Mouse (Mus musculus) heart, embryonic 10.5 days (tissue): Measurements from ENCODE around the gene Tshz2. TPM values are rescaled to one million over a fixed set of nuclear protein-coding genes. Genes with fewer than 3 reads are reported as not detected.
"Not testable (repeated sequence)": the region's sequence is repeated elsewhere in the genome, so short reads cannot be mapped to it uniquely, and the experiment has no call there.

Experiments used
- DNase-seq: peaks from one replicate; pipeline ENCODE4 v3.0.0-alpha.2; 2017; ENCODE audit warnings: low spot score
- H3K27ac ChIP-seq: fragments of 300-500 bp; sonication (generic); 2 replicates; pipeline ENCODE4 v1.5.1; 2016; ENCODE audit warnings: mild to moderate bottlenecking
- H3K27me3 ChIP-seq: fragments of 300-500 bp; sonication (generic); 2 replicates; pipeline ENCODE4 v1.6.1; 2016; ENCODE audit warnings: mild to moderate bottlenecking; ENCODE audit not compliant: poor library complexity, insufficient read depth, severe bottlenecking
- H3K36me3 ChIP-seq: fragments of 300-500 bp; sonication (generic); 2 replicates; pipeline ENCODE4 v1.6.1; 2016; ENCODE audit warnings: mild to moderate bottlenecking, moderate library complexity
- H3K4me1 ChIP-seq: fragments of 300-500 bp; sonication (generic); 2 replicates; pipeline ENCODE4 v1.6.1; 2016; ENCODE audit warnings: mild to moderate bottlenecking
- H3K4me3 ChIP-seq: fragments of 300-500 bp; sonication (generic); 2 replicates; pipeline ENCODE4 v1.5.1; 2016; ENCODE audit warnings: mild to moderate bottlenecking, moderate library complexity
- H3K9me3 ChIP-seq: fragments of 300-500 bp; sonication (generic); 2 replicates; pipeline ENCODE4 v1.6.1; 2016; ENCODE audit warnings: mild to moderate bottlenecking, moderate library complexity
- WGBS: fragments of 180-500 bp; shearing (Covaris S2); methylation state at CpG from one replicate; pipeline ENCODE4 v1.1.7; 2016; 5-methylcytosine and 5-hydroxymethylcytosine counted together
- polyA plus RNA-seq: library from polyadenylated mRNA; unstranded; fragments of >200 nt; fragmentation: Nextera tagmentation; extraction: Ambion mirVana; gene quantifications from 2 replicates; pipeline ENCODE4 v1.2.1, GENCODE M21; 2016

Tshz2 gene
- polyA plus RNA-seq, result 3.9 and 5.7 TPM in 2 replicates

DNA sequence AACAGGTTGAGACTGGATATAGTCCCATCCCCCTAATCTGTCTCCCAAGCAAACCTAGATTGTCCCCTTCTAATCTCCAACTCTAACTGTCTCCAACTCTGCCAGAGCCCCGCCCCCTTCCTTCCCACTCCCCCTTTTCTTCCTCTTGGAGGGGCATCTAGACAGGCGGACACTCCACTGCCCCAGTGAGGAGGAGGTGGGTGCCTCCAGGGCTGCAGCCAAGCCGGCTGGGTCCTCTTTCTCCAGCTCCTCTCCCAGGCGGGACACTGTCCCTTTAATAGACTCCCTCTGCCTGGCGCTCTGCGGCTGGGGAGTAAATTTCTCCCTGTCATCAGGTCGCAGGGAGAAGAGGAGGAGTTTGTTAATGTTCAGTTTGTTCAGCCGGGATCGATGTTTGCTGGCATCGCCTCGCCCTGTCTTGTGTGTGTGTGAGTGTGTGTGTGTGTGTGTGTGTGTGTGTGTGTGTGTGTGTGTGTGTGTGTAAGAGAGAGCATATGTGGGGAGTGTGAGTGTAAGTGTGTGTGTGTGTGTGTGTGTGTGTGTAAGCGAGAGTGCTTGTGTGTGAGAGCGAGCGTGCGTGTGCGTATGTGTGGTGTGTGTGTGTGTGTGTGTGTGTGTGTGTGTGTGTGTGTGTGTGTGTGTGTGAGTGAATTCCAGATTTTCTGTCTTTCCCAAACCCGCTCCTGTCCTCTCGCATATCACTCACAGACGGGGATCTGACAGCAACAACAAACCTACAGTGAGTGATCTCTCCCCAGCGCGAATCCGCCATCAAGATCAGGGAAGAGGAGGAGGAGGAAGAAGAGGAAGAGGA is at the start of gene Tshz2:
TSS of gene Tshz2 (plus strand) at position 676 of the 814 bp plus-strand sequence.
- Histone ChIP-seq H3K27me3 (no peaks in the 10 kb centered on the region), H3K4me1 (peaks cover 24% of the 10 kb centered on the region), H3K9me3 (no peaks in the 10 kb centered on the region), H3K4me3 (peak within 1 kb of the TSS; percentile 86), H3K27ac (peak within 1 kb of the TSS; percentile 92), H3K36me3 (no peaks in the 10 kb centered on the region)
- under 1% methylated on average over 17 of the region's 22 CpGs for WGBS
- peak; percentile 89 for DNase-seq

DNA sequence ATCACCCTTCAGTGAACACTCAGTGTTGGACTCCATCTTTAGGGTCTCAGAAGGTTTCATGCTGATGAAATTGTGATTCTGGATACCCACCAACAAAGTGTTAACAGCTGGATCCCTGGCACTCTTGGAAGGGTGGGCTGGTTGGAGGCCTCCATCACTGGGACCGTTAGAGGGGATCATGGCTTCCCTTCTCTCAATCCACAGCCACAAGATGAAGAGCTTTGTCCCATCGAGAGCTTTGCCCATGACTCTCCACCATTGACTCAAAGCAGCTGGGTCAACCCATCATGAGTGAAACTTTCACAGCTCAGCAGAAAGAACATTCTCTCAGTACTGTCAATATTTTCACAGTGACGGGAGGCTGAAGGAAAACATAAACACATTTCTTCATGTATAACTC is 49.3 kb upstream of the Tshz2 start:
- Histone ChIP-seq H3K9me3 (no peaks in the 10 kb centered on the region), H3K4me1 (0 out of 2 replicates have a peak, but pooled peaks cover 2% of the 10 kb centered on the region), H3K27me3 (no peaks in the 10 kb centered on the region), H3K27ac (no peak overlapping the region), H3K4me3 (no peak overlapping the region), H3K36me3 (no peaks in the 10 kb centered on the region)
- DNase-seq, result no peak
- WGBS, result 75% methylated on average over 3 of the region's 3 CpGs

DNA sequence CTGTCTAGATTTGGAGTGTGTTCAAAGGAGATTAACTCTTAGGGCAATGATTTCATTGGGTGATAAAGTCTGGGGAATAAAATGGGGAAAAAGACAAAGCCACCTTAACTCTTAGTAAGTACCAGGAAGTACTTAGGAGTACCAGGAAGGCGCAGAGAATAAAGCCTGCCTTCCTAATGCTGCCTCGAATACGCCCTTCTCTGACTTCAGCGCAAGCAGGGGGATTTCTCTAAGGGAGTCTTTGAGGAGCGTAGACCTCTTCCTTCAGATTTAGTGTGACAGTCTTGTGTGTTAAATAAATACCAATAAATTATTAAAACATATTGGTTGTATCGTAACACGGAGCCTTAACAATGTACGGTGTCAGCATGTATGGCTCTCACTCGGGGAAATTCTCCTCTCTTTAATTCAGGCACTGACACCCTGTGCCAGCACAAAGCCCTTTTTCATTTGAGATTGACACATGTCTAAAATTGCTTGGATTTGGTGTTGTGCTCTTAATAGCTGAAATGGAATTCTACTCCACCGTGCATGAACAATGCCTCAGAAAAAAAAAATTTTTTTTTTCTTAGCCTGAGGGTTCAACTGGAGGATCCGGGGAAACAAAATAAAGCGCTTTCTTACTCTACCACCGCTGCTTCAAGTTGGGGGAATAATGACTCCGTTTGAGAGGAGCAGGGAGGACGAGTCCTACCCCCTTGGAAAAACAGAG is 47.9 kb upstream of the Tshz2 start:
- no peaks in the 10 kb centered on the region for H3K36me3 ChIP-seq
- no peak overlapping the region for H3K27ac ChIP-seq
- H3K9me3 ChIP-seq, result no peaks in the 10 kb centered on the region
- H3K4me1 ChIP-seq, result 0 out of 2 replicates have a peak, but pooled peaks cover 6% of the 10 kb centered on the region
- WGBS, result 77% methylated on average over 15 of the region's 15 CpGs
- H3K4me3 ChIP-seq, result no peak overlapping the region
- no peaks in the 10 kb centered on the region for H3K27me3 ChIP-seq
- DNase-seq, result no peak

- Histone ChIP-seq H3K9me3 (no peaks in the 10 kb centered on the region), H3K27ac (no peak overlapping the region), H3K36me3 (no peaks in the 10 kb centered on the region), H3K4me3 (no peak overlapping the region), H3K27me3 (no peaks in the 10 kb centered on the region), H3K4me1 (0 out of 2 replicates have a peak, but pooled peaks cover 6% of the 10 kb centered on the region)
- WGBS, result 79% methylated on average over 12 of the region's 12 CpGs
- no peak for DNase-seq
Measured at GRCm38 (mm10) chr2:169585631-169586285, 47.1 kb upstream of the Tshz2 start.

DNA sequence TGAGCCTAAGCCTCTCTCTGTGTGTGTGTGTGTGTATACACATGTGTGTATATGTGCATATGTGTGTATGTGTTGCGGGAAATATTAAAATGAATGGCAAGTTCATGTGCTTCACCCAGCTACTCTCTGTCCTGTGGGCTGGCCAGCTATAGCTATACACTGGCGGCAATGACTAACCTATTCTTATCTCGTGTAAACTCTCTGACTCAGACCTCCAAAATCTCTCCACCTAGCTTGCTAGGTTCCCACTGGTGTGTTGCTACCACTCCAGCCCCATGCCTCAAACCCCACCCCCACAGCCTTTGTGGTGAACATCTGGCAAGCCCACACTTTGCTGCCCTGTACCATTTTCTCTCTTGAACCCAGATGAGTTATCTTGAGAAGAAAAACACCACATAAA is 46.1 kb upstream of the Tshz2 start:
- WGBS, result 55% methylated on average over 3 of the region's 3 CpGs
- Histone ChIP-seq H3K4me1 (0 out of 2 replicates have a peak, but pooled peaks cover 6% of the 10 kb centered on the region), H3K9me3 (no peaks in the 10 kb centered on the region), H3K27ac (no peak overlapping the region), H3K4me3 (no peak overlapping the region), H3K27me3 (no peaks in the 10 kb centered on the region), H3K36me3 (no peaks in the 10 kb centered on the region)
- no peak for DNase-seq

- H3K4me1 ChIP-seq, DNase-seq, H3K4me3 ChIP-seq, H3K27me3 ChIP-seq, H3K27ac ChIP-seq, H3K36me3 ChIP-seq, H3K9me3 ChIP-seq: not testable (repeated sequence)
Measured at GRCm38 (mm10) chr2:169587645-169588044, 45.2 kb upstream of the Tshz2 start, which contains the start of gene Gm11011. TSS of gene Gm11011 (minus strand) at chr2:169587745.

DNA sequence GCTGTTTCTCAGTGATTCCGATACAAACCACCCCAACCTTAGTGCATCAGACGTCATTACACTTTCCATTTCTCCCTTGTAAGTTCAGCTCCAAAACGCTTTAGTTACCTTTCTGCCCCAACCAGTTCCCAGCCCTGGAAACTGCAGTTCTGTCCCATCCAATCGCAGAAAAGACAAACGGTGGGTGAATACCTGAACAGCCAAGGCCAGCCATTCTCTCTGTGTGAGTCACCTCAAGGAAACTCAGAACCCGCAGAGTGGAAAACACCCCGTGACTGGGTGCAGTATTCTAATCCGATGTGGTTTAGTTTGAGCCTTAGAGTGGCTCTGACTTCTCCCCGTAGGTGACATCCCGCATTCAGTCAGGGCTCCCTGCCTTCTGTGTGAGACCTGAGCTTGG is 43.1 kb upstream of the Tshz2 start:
- H3K4me1 ChIP-seq, result 0 out of 2 replicates have a peak, but pooled peaks cover 6% of the 10 kb centered on the region
- no peak for DNase-seq
- H3K27ac ChIP-seq, result no peak overlapping the region
- no peak overlapping the region for H3K4me3 ChIP-seq
- H3K36me3 ChIP-seq, result no peaks in the 10 kb centered on the region
- H3K27me3 ChIP-seq, result no peaks in the 10 kb centered on the region
- no peaks in the 10 kb centered on the region for H3K9me3 ChIP-seq
- WGBS, result 85% methylated on average over 10 of the region's 10 CpGs

- Histone ChIP-seq H3K27me3 (no peaks in the 10 kb centered on the region), H3K9me3 (no peaks in the 10 kb centered on the region), H3K27ac (no peak overlapping the region), H3K4me3 (no peak overlapping the region), H3K36me3 (no peaks in the 10 kb centered on the region), H3K4me1 (0 out of 2 replicates have a peak, but pooled peaks cover 6% of the 10 kb centered on the region)
- 61% methylated on average over 8 of the region's 8 CpGs for WGBS
- no peak for DNase-seq
Measured at GRCm38 (mm10) chr2:169590412-169590811, 42.4 kb upstream of the Tshz2 start.

DNA sequence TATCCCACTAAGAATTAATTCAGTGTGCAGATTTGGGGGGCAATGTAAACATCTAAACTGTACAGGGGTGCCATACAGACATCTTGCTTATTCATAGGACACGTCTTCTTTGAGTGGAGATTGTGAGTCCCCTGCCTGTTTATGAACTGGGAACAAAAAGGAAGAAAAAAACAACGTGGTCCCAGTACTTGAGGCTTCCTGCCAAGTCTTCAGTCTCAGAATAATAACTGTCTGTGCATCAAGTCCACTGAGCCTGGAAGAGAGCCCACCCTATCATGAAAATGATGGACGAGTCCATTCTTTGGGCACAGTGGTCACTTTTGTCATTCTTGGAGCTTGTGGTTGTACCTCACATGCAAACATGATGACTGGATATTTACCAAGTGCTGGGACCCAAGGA is 39.1 kb upstream of the Tshz2 start:
- 64% methylated on average over 3 of the region's 3 CpGs for WGBS
- Histone ChIP-seq H3K36me3 (no peaks in the 10 kb centered on the region), H3K4me1 (0 out of 2 replicates have a peak, but pooled peaks cover 2% of the 10 kb centered on the region)

DNA sequence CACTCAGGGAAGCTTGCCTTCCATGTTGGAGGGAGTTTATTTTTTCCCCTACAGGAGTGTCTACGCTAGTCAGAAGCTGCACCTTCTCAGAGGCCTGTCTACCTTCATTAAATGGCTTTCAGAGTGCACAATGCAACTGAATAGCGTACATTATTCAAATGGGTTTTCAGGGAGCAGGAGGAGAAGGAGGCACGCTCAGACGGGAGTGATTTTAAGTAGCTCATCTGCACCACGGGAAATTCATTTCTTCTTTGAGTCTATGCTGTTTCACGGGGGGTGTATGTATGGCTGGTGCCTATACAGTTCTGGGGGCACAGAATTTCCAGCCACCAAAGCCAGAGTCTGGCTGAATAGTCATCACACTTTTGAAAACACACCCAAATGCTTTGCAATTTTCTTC is 35.5 kb upstream of the Tshz2 start:
- DNase-seq, result no peak
- H3K9me3 ChIP-seq, result no peaks in the 10 kb centered on the region
- H3K4me3 ChIP-seq, result no peak overlapping the region
- no peak overlapping the region for H3K27ac ChIP-seq
- H3K36me3 ChIP-seq, result no peaks in the 10 kb centered on the region
- no peaks in the 10 kb centered on the region for H3K27me3 ChIP-seq
- 86% methylated on average over 6 of the region's 6 CpGs for WGBS
- no peaks in the 10 kb centered on the region for H3K4me1 ChIP-seq

More for the DNA sequence above, 39.1 kb upstream of the Tshz2 start:
- DNase-seq, result no peak
- no peak overlapping the region for H3K4me3 ChIP-seq
- H3K9me3 ChIP-seq, result no peaks in the 10 kb centered on the region
- no peak overlapping the region for H3K27ac ChIP-seq
- H3K27me3 ChIP-seq, result no peaks in the 10 kb centered on the region

DNA sequence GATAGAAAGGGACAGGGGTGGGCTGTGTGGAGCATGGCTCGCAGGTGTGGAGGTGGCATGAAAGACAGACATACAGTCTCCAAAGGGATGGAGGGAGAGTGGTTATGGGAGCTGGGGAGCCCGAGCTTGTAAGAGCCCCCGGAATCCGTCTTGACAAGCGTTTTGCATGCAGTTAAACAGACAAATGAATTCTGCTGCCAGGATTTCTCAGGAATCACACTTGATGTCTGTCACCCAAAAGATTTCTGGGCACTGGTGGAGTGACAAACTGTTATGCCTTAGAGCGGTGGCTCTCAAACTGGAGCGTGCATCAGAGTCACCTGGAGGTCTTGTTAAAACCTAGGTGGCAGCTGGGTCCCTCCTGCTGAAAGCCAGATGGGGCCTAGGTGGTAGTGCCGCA is 34.8 kb upstream of the Tshz2 start:
- Histone ChIP-seq H3K4me3 (no peak overlapping the region), H3K36me3 (no peaks in the 10 kb centered on the region), H3K27me3 (no peaks in the 10 kb centered on the region), H3K4me1 (no peaks in the 10 kb centered on the region), H3K27ac (no peak overlapping the region), H3K9me3 (no peaks in the 10 kb centered on the region)
- no peak for DNase-seq
- WGBS, result 87% methylated on average over 8 of the region's 8 CpGs

GRCm38 (mm10) chr2:169599591-169599990 is 33.2 kb upstream of the Tshz2 start:
- no peak overlapping the region for H3K4me3 ChIP-seq
- H3K27me3 ChIP-seq, result no peaks in the 10 kb centered on the region
- no peak overlapping the region for H3K27ac ChIP-seq
- DNase-seq, result no peak
- 88% methylated on average over 4 of the region's 4 CpGs for WGBS
- no peaks in the 10 kb centered on the region for H3K36me3 ChIP-seq
- no peaks in the 10 kb centered on the region for H3K9me3 ChIP-seq
- no peaks in the 10 kb centered on the region for H3K4me1 ChIP-seq

DNA sequence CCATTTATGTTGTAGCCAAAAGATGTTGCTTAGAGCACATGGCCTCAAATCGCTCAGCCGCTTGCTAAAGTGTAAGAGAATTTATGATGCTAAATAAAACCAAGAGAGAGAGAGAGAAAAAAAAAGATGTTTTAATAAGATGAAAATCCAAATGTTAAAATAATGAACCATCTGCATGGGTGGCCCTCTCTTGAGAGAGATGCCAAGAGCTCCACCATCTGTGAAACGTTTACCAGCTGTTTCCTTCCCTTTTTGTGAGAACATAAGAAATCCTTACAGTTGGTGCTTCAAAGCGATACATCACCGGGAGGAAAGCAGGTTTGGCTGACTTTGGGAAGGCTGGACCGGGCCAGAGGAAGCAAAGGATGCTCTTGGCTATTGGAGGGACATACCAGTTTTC is 32.6 kb upstream of the Tshz2 start:
- no peaks in the 10 kb centered on the region for H3K9me3 ChIP-seq
- WGBS, result 86% methylated on average over 6 of the region's 6 CpGs
- H3K4me1 ChIP-seq, result no peaks in the 10 kb centered on the region
- no peak overlapping the region for H3K27ac ChIP-seq
- no peak overlapping the region for H3K4me3 ChIP-seq
- 0 out of 2 replicates have a peak, but pooled peaks cover under 1% of the 10 kb centered on the region for H3K27me3 ChIP-seq
- H3K36me3 ChIP-seq, result no peaks in the 10 kb centered on the region
- no peak for DNase-seq
